Mouse (Mus musculus): ENCODE results near the gene Fam162a. TPM values are rescaled to one million over a fixed set of nuclear protein-coding genes. Genes with fewer than 3 reads are reported as not detected.
A peak's percentile ranks its signal among the peaks of the same experiment; 100 is the strongest.
"Not testable (repeated sequence)": the region's sequence is repeated elsewhere in the genome, so short reads cannot be mapped to it uniquely, and the experiment has no call there.

The Fam162a gene
- polyA plus RNA-seq, 2 experiments: 76.4 to 221 TPM

DNA sequence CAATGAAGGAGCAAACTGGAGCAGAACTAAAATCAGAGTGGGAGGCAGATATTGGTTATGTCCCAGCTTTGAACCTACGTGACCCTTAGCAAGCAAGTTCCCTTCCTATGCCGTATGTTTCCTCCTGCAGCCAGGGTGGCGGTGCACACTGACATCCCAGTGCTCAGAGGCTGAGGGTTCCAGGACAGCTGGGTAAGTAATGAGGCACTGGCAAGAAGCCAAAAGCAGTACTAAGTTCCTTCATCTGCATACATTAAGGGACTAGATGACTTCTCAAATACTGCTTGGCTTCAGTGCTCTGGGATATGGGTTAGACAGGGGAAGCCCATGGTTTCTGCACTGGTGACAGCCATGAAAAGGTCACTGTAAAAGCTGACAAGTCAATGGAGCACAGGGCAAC lies 3.0 kb downstream of the Fam162a start:
- TF ChIP-seq EP300 (IDR thresholded peaks at IDR 0.05; ENCODE audit: low read depth): no peak
- no peak for TF ChIP-seq CTCF (IDR thresholded peaks at IDR 0.05; ENCODE audit: low read depth)
- H3K27ac ChIP-seq: no peak overlapping the region
- no peak overlapping the region for H3K4me2 ChIP-seq (ENCODE audit: low read depth)
- DNase-seq (ENCODE audit: low read depth in 3 of 3, low spot score in 3 of 3): no peak
- no peak for ATAC-seq (ENCODE audit: insufficient read depth)
- H3K9me3 ChIP-seq (ENCODE audit: control insufficient read depth, low read length): no peaks in the 10 kb centered on the region
- no peaks in the 10 kb centered on the region for H3K36me3 ChIP-seq (replicated peaks; ENCODE audit: control insufficient read depth, insufficient read depth, low read depth)
- 67% methylated on average over 3 of the region's 3 CpGs for WGBS (ENCODE audit: insufficient replicate concordance)
- H3K4me1 ChIP-seq (replicated peaks; ENCODE audit: control insufficient read depth in 2 of 2, insufficient read depth in 2 of 2, low read length in 1 of 2): peaks cover 11 to 20% of the 10 kb centered on the region in 2 experiments
- no peak overlapping the region for H3K4me3 ChIP-seq (ENCODE audit: insufficient read depth in 1 of 2, low read depth in 2 of 2, low read length in 2 of 2)
- no peak overlapping the region for H3K9ac ChIP-seq (replicated peaks)
- H3K27me3 ChIP-seq (ENCODE audit: control insufficient read depth, insufficient read depth, low read length): no peaks in the 10 kb centered on the region

- TF ChIP-seq CTCF (IDR thresholded peaks at IDR 0.05; ENCODE audit: low read depth): no peak
- TF ChIP-seq EP300 (IDR thresholded peaks at IDR 0.05; ENCODE audit: low read depth): no peak
- Histone ChIP-seq H3K4me1 (replicated peaks; ENCODE audit: control insufficient read depth in 2 of 2, insufficient read depth in 2 of 2, low read length in 1 of 2) (peaks cover 11 to 21% of the 10 kb centered on the region in 2 experiments), H3K36me3 (replicated peaks; ENCODE audit: control insufficient read depth, insufficient read depth, low read depth) (no peaks in the 10 kb centered on the region), H3K4me3 (ENCODE audit: insufficient read depth in 1 of 2, low read depth in 2 of 2, low read length in 2 of 2) (no peak overlapping the region), H3K4me2 (ENCODE audit: low read depth) (no peak overlapping the region), H3K27me3 (ENCODE audit: control insufficient read depth, insufficient read depth, low read length) (no peaks in the 10 kb centered on the region), H3K9ac (replicated peaks) (no peak overlapping the region), H3K9me3 (ENCODE audit: control insufficient read depth, low read length) (no peaks in the 10 kb centered on the region), H3K27ac (no peak overlapping the region)
- ATAC-seq (ENCODE audit: insufficient read depth) (no peak), DNase-seq (ENCODE audit: low read depth in 3 of 3, low spot score in 3 of 3) (no peak)
- whole genome bisulfite sequencing (ENCODE audit: insufficient replicate concordance): 36% methylated on average over 2 of the region's 2 CpGs
Measured at GRCm38 (mm10) chr16:36067694-36068093, 3.7 kb downstream of the Fam162a start.

DNA sequence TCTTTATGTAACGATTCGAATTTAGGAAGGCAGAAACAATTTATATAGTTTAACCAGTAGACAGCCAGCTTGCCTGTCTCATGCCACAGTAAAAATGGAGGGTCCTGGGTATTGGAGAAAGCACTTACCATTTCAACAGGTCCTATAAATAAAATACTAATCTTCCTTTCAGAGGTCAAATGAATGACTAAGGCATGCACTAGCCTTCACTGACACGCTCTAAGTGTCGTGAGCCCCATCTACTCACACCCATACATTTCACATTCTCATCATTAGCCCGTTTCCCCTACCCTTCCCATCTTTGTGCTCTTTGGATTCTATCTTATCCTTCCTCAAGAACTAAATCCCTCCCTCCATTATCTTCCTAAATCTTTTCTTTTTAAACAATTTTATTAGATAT lies 6.5 kb downstream of the Fam162a start:
- no peak for TF ChIP-seq CTCF (IDR thresholded peaks at IDR 0.05; ENCODE audit: low read depth)
- TF ChIP-seq EP300 (IDR thresholded peaks at IDR 0.05; ENCODE audit: low read depth): no peak
- peaks cover 7 to 27% of the 10 kb centered on the region in 2 experiments for H3K4me1 ChIP-seq (replicated peaks; ENCODE audit: control insufficient read depth in 2 of 2, insufficient read depth in 2 of 2, low read length in 1 of 2)
- H3K27ac ChIP-seq: no peak overlapping the region
- H3K36me3 ChIP-seq (replicated peaks; ENCODE audit: control insufficient read depth, insufficient read depth, low read depth): no peaks in the 10 kb centered on the region; the same call in 1 of the 2 replicates
- 77% methylated on average over 5 of the region's 5 CpGs for WGBS (ENCODE audit: insufficient replicate concordance)
- H3K27me3 ChIP-seq (ENCODE audit: control insufficient read depth, insufficient read depth, low read length): no peaks in the 10 kb centered on the region
- no peak for ATAC-seq (ENCODE audit: insufficient read depth)
- no peaks in the 10 kb centered on the region for H3K9me3 ChIP-seq (ENCODE audit: control insufficient read depth, low read length)
- no peak for DNase-seq (ENCODE audit: low read depth in 3 of 3, low spot score in 3 of 3)
- no peak overlapping the region for H3K4me2 ChIP-seq (ENCODE audit: low read depth)
- no peak overlapping the region for H3K4me3 ChIP-seq (ENCODE audit: insufficient read depth in 1 of 2, low read depth in 2 of 2, low read length in 2 of 2)
- no peak overlapping the region for H3K9ac ChIP-seq (replicated peaks)

DNA sequence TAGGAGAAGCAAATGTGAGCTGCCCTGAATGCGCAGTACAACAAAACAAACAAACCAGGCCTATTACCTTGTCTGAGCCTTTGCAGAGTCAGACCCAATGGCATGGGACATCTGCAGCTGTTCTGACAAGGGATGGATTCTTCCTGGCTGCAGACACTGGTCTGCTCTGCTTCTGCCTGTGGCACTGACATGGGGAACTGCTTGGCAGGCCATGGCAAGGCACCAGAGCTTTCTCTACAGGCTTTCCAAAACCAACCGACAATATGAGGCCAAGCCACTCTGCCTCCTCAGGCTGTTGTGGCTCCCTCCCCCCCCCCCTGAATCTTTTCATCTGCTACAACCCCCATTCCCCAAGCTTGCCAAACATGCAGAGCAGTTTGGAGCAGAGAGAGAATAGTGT lies 8.1 kb downstream of the Fam162a start:
- Histone ChIP-seq H3K4me1 (replicated peaks; ENCODE audit: control insufficient read depth in 2 of 2, insufficient read depth in 2 of 2, low read length in 1 of 2) (peaks cover 3 to 24% of the 10 kb centered on the region in 2 experiments), H3K4me3 (ENCODE audit: insufficient read depth in 1 of 2, low read depth in 2 of 2, low read length in 2 of 2) (no peak overlapping the region), H3K27ac (no peak overlapping the region)

GRCm38 (mm10) chr16:36062534-36062933 lies 8.9 kb downstream of the Fam162a start:
- TF ChIP-seq EP300 (IDR thresholded peaks at IDR 0.05; ENCODE audit: low read depth): 0 out of 2 replicates have a peak, but pooled peaks have one; percentile 29
- not testable (repeated sequence) for H3K4me3 ChIP-seq (ENCODE audit: insufficient read depth in 1 of 2, low read depth in 2 of 2, low read length in 2 of 2); H3K27ac ChIP-seq; H3K4me2 ChIP-seq (ENCODE audit: low read depth); H3K27me3 ChIP-seq (ENCODE audit: control insufficient read depth, insufficient read depth, low read length); DNase-seq (ENCODE audit: low read depth in 3 of 3, low spot score in 3 of 3); H3K36me3 ChIP-seq (replicated peaks; ENCODE audit: control insufficient read depth, insufficient read depth, low read depth); ATAC-seq (ENCODE audit: insufficient read depth); H3K9me3 ChIP-seq (ENCODE audit: control insufficient read depth, low read length); H3K9ac ChIP-seq (replicated peaks)
- peaks cover 3 to 20% of the 10 kb centered on the region in 2 experiments; a peak in 3 of 4 replicates for H3K4me1 ChIP-seq (replicated peaks; ENCODE audit: control insufficient read depth in 2 of 2, insufficient read depth in 2 of 2, low read length in 1 of 2)
- WGBS (ENCODE audit: insufficient replicate concordance): 25% methylated on average over 1 of the region's 1 CpGs

More for the DNA sequence above, 8.1 kb downstream of the Fam162a start:
- DNase-seq (ENCODE audit: low read depth in 3 of 3, low spot score in 3 of 3) (no peak), ATAC-seq (ENCODE audit: insufficient read depth) (no peak)
- H3K27me3 ChIP-seq (ENCODE audit: control insufficient read depth, insufficient read depth, low read length): no peaks in the 10 kb centered on the region
- H3K9me3 ChIP-seq (ENCODE audit: control insufficient read depth, low read length): no peaks in the 10 kb centered on the region
- H3K9ac ChIP-seq (replicated peaks): no peak overlapping the region; the same call in 1 of the 2 replicates
- 78% methylated on average over 2 of the region's 2 CpGs for WGBS (ENCODE audit: insufficient replicate concordance)
- no peak overlapping the region for H3K4me2 ChIP-seq (ENCODE audit: low read depth)
- H3K36me3 ChIP-seq (replicated peaks; ENCODE audit: control insufficient read depth, insufficient read depth, low read depth): no peaks in the 10 kb centered on the region; the same call in 1 of the 2 replicates
- TF ChIP-seq EP300 (IDR thresholded peaks at IDR 0.05; ENCODE audit: low read depth): no peak
- no peak for TF ChIP-seq CTCF (IDR thresholded peaks at IDR 0.05; ENCODE audit: low read depth)
